Mouse (Mus musculus) intestine, postnatal 0 days (tissue): ENCODE measurements at regions not wholly inside any gene's neighbourhood (a gene's known extent, or its start where the extent isn't known, plus 50 kb on each side); places are given as distances from the start of the nearest gene placed in this dataset.

Experiments used
- ATAC-seq: fragments of 200-750 bp; cut with Nextera tagmentation; 2 replicates; pipeline ENCODE4 v1.8.0; 2017; ENCODE audit warnings: mild to moderate bottlenecking, moderate TSS enrichment, moderate library complexity
- H3K27ac ChIP-seq: fragments of 300-500 bp; sonication (generic); 2 replicates; pipeline ENCODE4 v1.5.1; 2014; ENCODE audit warnings: mild to moderate bottlenecking, low read depth, low read length, moderate library complexity
- H3K27me3 ChIP-seq: fragments of 300-500 bp; sonication (generic); replicated peaks from 2 replicates; pipeline ENCODE4 v1.6.1; 2014; ENCODE audit warnings: low read length, mixed read lengths; ENCODE audit not compliant: control insufficient read depth, insufficient read depth
- H3K36me3 ChIP-seq: fragments of 300-500 bp; sonication (generic); 2 replicates; pipeline ENCODE4 v1.6.1; 2014; ENCODE audit warnings: mild to moderate bottlenecking, moderate library complexity; ENCODE audit not compliant: control insufficient read depth, insufficient read depth
- H3K4me1 ChIP-seq: fragments of 300-500 bp; sonication (generic); replicated peaks from 2 replicates; pipeline ENCODE4 v1.6.1; 2014; ENCODE audit warnings: antibody characterized with exemption, low read length, mixed read lengths; ENCODE audit not compliant: control insufficient read depth, insufficient read depth
- H3K4me2 ChIP-seq: fragments of 300-500 bp; sonication (generic); replicated peaks from 2 replicates; pipeline ENCODE4 v1.6.1; 2014; ENCODE audit warnings: low read depth, mild to moderate bottlenecking, moderate library complexity
- H3K4me3 ChIP-seq: fragments of 300-500 bp; sonication (generic); 2 replicates; pipeline ENCODE4 v1.5.1; 2014; ENCODE audit warnings: low read depth, low read length
- H3K9ac ChIP-seq: fragments of 300-500 bp; sonication (generic); 2 replicates; pipeline ENCODE4 v1.6.1; 2014; ENCODE audit warnings: mild to moderate bottlenecking, low read depth, low read length
- H3K9me3 ChIP-seq: fragments of 300-500 bp; sonication (generic); 2 replicates; pipeline ENCODE4 v1.6.1; 2016; ENCODE audit warnings: mixed run types; ENCODE audit not compliant: control insufficient read depth
- CTCF ChIP-seq: sonication (generic); IDR thresholded peaks from 2 replicates; pipeline ENCODE4 v1.5.1; 2016; ENCODE audit warnings: low read depth, mild to moderate bottlenecking, control low read depth, antibody characterized with exemption, moderate library complexity
- WGBS: fragments of 180-500 bp; shearing (Covaris S2); extraction: QIAGEN DNeasy Blood & Tissue Kit; methylation state at CpG from one replicate; pipeline ENCODE4 v1.1.7; 2014; 5-methylcytosine and 5-hydroxymethylcytosine counted together

GRCm38 (mm10) chr9:94267243-94267642 is 270.6 kb downstream of the 1190002N15Rik start:
- no peaks in the 10 kb centered on the region for H3K36me3 ChIP-seq
- no peak overlapping the region for H3K4me3 ChIP-seq
- no peak for TF ChIP-seq CTCF
- no peak overlapping the region for H3K9ac ChIP-seq
- no peaks in the 10 kb centered on the region for H3K4me1 ChIP-seq
- no peak overlapping the region for H3K27ac ChIP-seq
- no peaks in the 10 kb centered on the region for H3K9me3 ChIP-seq
- H3K4me2 ChIP-seq: no peak overlapping the region
- 96% methylated on average over 1 of the region's 1 CpGs for WGBS
- ATAC-seq: no peak
- no peaks in the 10 kb centered on the region for H3K27me3 ChIP-seq

- WGBS: 34% methylated on average over 8 of the region's 8 CpGs
- TF ChIP-seq CTCF: no peak
- no peak overlapping the region for H3K9ac ChIP-seq
- H3K4me1 ChIP-seq: no peaks in the 10 kb centered on the region
- H3K9me3 ChIP-seq: no peaks in the 10 kb centered on the region
- H3K27ac ChIP-seq: no peak overlapping the region
- H3K4me2 ChIP-seq: no peak overlapping the region
- H3K4me3 ChIP-seq: no peak overlapping the region
- no peak for ATAC-seq
- no peaks in the 10 kb centered on the region for H3K36me3 ChIP-seq
- H3K27me3 ChIP-seq: no peaks in the 10 kb centered on the region
Observed at GRCm38 (mm10) chr9:94239479-94240241, 298.2 kb downstream of the 1190002N15Rik start.

GRCm38 (mm10) chr9:94238565-94238964 is 299.3 kb downstream of the 1190002N15Rik start:
- H3K27me3 ChIP-seq: no peaks in the 10 kb centered on the region
- no peaks in the 10 kb centered on the region for H3K4me1 ChIP-seq
- no peak overlapping the region for H3K27ac ChIP-seq
- no peak overlapping the region for H3K4me2 ChIP-seq
- H3K9me3 ChIP-seq: no peaks in the 10 kb centered on the region
- TF ChIP-seq CTCF: no peak
- no peak overlapping the region for H3K4me3 ChIP-seq
- no peak overlapping the region for H3K9ac ChIP-seq
- ATAC-seq: no peak
- H3K36me3 ChIP-seq: no peaks in the 10 kb centered on the region

- no peak for TF ChIP-seq CTCF
- no peak for ATAC-seq
- 81% methylated on average over 2 of the region's 2 CpGs for WGBS
Observed at GRCm38 (mm10) chr9:94229537-94229936, 308.3 kb downstream of the 1190002N15Rik start.

GRCm38 (mm10) chr9:94219116-94219515 is 318.8 kb downstream of the 1190002N15Rik start:
- no peak for ATAC-seq
- Histone ChIP-seq H3K9ac (no peak overlapping the region), H3K9me3 (no peaks in the 10 kb centered on the region), H3K4me3 (no peak overlapping the region), H3K4me1 (no peaks in the 10 kb centered on the region), H3K4me2 (no peak overlapping the region), H3K27ac (no peak overlapping the region), H3K27me3 (no peaks in the 10 kb centered on the region), H3K36me3 (no peaks in the 10 kb centered on the region)
- 75% methylated on average over 2 of the region's 2 CpGs for WGBS
- peak; percentile 51 for TF ChIP-seq CTCF

More at GRCm38 (mm10) chr9:94229537-94229936, 308.3 kb downstream of the 1190002N15Rik start:
- Histone ChIP-seq H3K27me3 (no peaks in the 10 kb centered on the region), H3K36me3 (no peaks in the 10 kb centered on the region), H3K4me2 (no peak overlapping the region), H3K4me1 (no peaks in the 10 kb centered on the region), H3K4me3 (no peak overlapping the region), H3K27ac (no peak overlapping the region), H3K9me3 (no peaks in the 10 kb centered on the region), H3K9ac (no peak overlapping the region)

- ATAC-seq: no peak
- H3K36me3 ChIP-seq: no peaks in the 10 kb centered on the region
- no peak overlapping the region for H3K4me2 ChIP-seq
- TF ChIP-seq CTCF: no peak
- H3K4me1 ChIP-seq: no peaks in the 10 kb centered on the region
- H3K9ac ChIP-seq: no peak overlapping the region
- H3K27me3 ChIP-seq: no peaks in the 10 kb centered on the region
- no peak overlapping the region for H3K27ac ChIP-seq
- 77% methylated on average over 8 of the region's 8 CpGs for WGBS
- H3K4me3 ChIP-seq: no peak overlapping the region
- H3K9me3 ChIP-seq: no peaks in the 10 kb centered on the region
Observed at GRCm38 (mm10) chr9:94216414-94217279, 321.2 kb downstream of the 1190002N15Rik start.
